Mouse (Mus musculus): Measurements from ENCODE around the gene Golm1.

- TF ChIP-seq CTCF (IDR thresholded peaks at IDR 0.05; ENCODE audit: extremely low read depth, insufficient read depth, insufficient read length, insufficient replicate concordance) (no peak), POLR2A (IDR thresholded peaks at IDR 0.05; ENCODE audit: low read depth, low read length) (no peak)
Measured at GRCm38 (mm10) chr13:59657781-59658180, 17.8 kb downstream of the Golm1 start.

All from spleen, adult 2 months (tissue).